Mouse (Mus musculus): ENCODE measurements at regions not wholly inside any gene's neighbourhood (a gene's known extent, or its start where the extent isn't known, plus 50 kb on each side); places are given as distances from the start of the nearest gene placed in this dataset.
"Not testable (repeated sequence)": the region's sequence is repeated elsewhere in the genome, so short reads cannot be mapped to it uniquely, and the experiment has no call there.

DNA sequence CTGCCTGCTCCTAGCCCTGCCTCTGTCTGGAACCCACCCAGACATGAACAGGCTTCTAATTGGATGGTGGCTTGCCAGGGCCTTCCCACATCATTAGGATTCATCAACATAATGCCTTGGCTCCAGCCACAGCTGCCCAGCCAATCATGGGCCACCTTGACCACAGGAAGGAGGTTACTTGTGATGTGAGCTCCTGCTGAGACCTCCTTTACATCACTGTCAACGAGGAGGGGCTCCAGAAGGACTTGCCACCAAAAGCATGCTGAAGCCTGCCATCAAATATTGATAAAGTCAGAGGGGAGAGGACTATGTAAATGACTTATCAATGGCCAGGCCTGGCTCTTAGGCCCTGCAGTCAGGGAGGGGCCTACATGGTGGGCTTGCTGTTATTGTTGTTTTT, 175.6 kb downstream of the Map1s start:
- ATAC-seq; H3K36me3 ChIP-seq (ENCODE audit: control insufficient read depth, insufficient read depth, low read length): not testable (repeated sequence)

DNA sequence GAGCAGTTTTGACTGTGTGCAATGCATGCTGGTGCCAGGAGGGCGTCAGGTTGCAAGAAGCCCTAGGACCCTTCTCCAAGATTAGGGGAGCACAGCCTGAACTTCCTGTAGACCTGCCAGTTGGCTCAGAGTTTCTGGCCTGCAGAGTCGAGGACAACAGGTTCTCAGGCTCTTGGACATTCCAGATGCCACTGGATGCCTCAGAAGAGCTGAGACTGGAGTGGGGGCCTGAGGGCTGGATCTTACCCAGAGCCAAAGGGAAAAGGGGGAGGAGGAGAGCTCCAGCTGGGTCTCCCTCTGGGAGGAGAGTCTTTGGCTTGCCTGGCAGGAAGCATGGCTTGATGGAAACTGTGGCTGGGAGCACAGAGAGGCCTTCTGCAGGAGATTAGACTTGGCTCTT, 145.4 kb upstream of the Myo9b start:
- H3K4me3 ChIP-seq (ENCODE audit: low read depth, low read length); H3K4me1 ChIP-seq (ENCODE audit: control insufficient read depth, insufficient read depth, low read length); DNase-seq (ENCODE audit: low spot score); H3K36me3 ChIP-seq (ENCODE audit: control insufficient read depth, insufficient read depth, low read length); H3K27ac ChIP-seq (ENCODE audit: low read depth, low read length); H3K27me3 ChIP-seq (replicated peaks; ENCODE audit: control insufficient read depth, insufficient read depth, low read length); ATAC-seq; H3K4me2 ChIP-seq (ENCODE audit: low read length); H3K9ac ChIP-seq (ENCODE audit: low read length); H3K9me3 ChIP-seq (replicated peaks; ENCODE audit: control insufficient read depth, low read length): not testable (repeated sequence)
- WGBS: 38% methylated on average over 1 of the region's 2 CpGs

More for the DNA sequence above, 175.6 kb downstream of the Map1s start:
- H3K4me1 ChIP-seq (ENCODE audit: control insufficient read depth, insufficient read depth, low read length); H3K27ac ChIP-seq (ENCODE audit: low read depth, low read length); H3K9ac ChIP-seq (ENCODE audit: low read length); H3K4me2 ChIP-seq (ENCODE audit: low read length); H3K4me3 ChIP-seq (ENCODE audit: low read depth, low read length); H3K9me3 ChIP-seq (replicated peaks; ENCODE audit: control insufficient read depth, low read length); H3K27me3 ChIP-seq (replicated peaks; ENCODE audit: control insufficient read depth, insufficient read depth, low read length): not testable (repeated sequence)
- 0% methylated on average over 1 of the region's 1 CpGs for WGBS
- DNase-seq (ENCODE audit: low spot score): peak; percentile 0

- no peaks in the 10 kb centered on the region for H3K9me3 ChIP-seq (replicated peaks; ENCODE audit: control insufficient read depth, low read length)
- H3K4me2 ChIP-seq (ENCODE audit: low read length): no peak overlapping the region
- no peak overlapping the region for H3K9ac ChIP-seq (ENCODE audit: low read length)
- H3K27me3 ChIP-seq (replicated peaks; ENCODE audit: control insufficient read depth, insufficient read depth, low read length): no peaks in the 10 kb centered on the region
- no peaks in the 10 kb centered on the region for H3K4me1 ChIP-seq (ENCODE audit: control insufficient read depth, insufficient read depth, low read length)
- H3K36me3 ChIP-seq (ENCODE audit: control insufficient read depth, insufficient read depth, low read length): no peaks in the 10 kb centered on the region
- no peak overlapping the region for H3K27ac ChIP-seq (ENCODE audit: low read depth, low read length)
- DNase-seq (ENCODE audit: low spot score) (no peak), ATAC-seq (no peak)
- H3K4me3 ChIP-seq (ENCODE audit: low read depth, low read length): no peak overlapping the region
- 67% methylated on average over 4 of the region's 4 CpGs for WGBS
These were observed 141.9 kb upstream of the Myo9b start for GRCm38 (mm10) chr8:71130411-71131261.

DNA sequence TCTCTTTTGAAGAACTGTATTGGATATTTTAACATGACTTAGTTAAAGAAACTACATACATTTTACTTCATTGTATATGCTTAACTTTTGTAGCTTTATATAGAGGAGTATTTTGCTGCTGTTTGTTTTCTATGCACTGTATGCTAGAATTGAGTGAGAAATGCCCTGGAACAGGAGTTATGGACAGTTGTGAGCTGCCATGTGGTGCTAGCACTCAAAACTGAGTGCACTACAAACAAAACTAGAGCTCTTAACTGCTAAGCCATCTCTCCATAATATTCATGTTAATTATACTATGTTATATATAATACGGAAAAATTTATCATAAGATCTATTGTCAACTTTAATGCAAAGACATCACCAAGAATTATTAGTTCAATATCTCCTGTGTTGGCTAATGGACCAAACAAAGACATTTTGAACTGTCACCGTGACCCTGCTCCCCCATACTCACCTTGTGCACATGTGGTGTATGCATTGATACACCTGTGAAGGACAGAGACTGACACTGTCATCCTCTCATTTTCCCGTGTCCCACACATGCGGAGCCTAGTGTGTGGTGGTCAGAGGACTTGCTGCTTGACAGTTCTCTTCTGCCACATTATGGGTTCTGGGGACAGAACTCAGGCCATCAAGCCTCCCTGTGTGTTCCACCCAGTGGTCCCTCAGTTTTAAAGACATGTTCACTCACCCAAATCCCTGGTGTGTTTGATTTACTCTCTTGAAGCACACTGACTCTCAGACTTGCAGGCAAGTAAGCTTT, 141.0 kb upstream of the Myo9b start:
- no peaks in the 10 kb centered on the region for H3K9me3 ChIP-seq (replicated peaks; ENCODE audit: control insufficient read depth, low read length)
- no peak overlapping the region for H3K27ac ChIP-seq (ENCODE audit: low read depth, low read length)
- H3K4me2 ChIP-seq (ENCODE audit: low read length): no peak overlapping the region
- H3K4me1 ChIP-seq (ENCODE audit: control insufficient read depth, insufficient read depth, low read length): no peaks in the 10 kb centered on the region
- H3K4me3 ChIP-seq (ENCODE audit: low read depth, low read length): no peak overlapping the region
- ATAC-seq (0 out of 2 replicates have a peak, but pooled peaks have one; percentile 18), DNase-seq (ENCODE audit: low spot score) (no peak)
- H3K36me3 ChIP-seq (ENCODE audit: control insufficient read depth, insufficient read depth, low read length): no peaks in the 10 kb centered on the region
- 93% methylated on average over 4 of the region's 4 CpGs for WGBS
- no peaks in the 10 kb centered on the region for H3K27me3 ChIP-seq (replicated peaks; ENCODE audit: control insufficient read depth, insufficient read depth, low read length)
- no peak overlapping the region for H3K9ac ChIP-seq (ENCODE audit: low read length)

DNA sequence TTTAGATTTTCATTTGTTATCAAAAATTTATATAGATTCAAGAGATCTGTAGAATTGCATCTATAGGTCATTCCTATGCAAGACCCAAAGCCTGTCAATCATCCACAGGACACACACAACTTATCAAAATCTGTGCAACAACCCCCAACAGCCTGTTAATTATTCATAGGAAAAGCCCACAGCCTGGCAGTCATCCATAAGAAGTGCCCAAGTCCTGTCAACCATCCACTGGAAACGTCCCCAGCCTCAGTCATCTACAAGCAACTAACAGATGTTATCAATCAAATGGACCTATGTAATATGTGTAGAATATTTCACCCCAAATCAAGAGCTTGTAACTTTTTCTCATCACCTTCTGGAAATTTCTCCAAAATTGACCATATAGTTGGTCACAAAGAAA, 139.6 kb upstream of the Myo9b start:
- not testable (repeated sequence) for H3K4me2 ChIP-seq (ENCODE audit: low read length); H3K9ac ChIP-seq (ENCODE audit: low read length); ATAC-seq; H3K27me3 ChIP-seq (replicated peaks; ENCODE audit: control insufficient read depth, insufficient read depth, low read length); H3K27ac ChIP-seq (ENCODE audit: low read depth, low read length); H3K36me3 ChIP-seq (ENCODE audit: control insufficient read depth, insufficient read depth, low read length); H3K4me1 ChIP-seq (ENCODE audit: control insufficient read depth, insufficient read depth, low read length); H3K9me3 ChIP-seq (replicated peaks; ENCODE audit: control insufficient read depth, low read length); H3K4me3 ChIP-seq (ENCODE audit: low read depth, low read length)
- peak; percentile 25 for DNase-seq (ENCODE audit: low spot score)
- 68% methylated on average over 1 of the region's 1 CpGs for WGBS

- H3K36me3 ChIP-seq (ENCODE audit: control insufficient read depth, insufficient read depth, low read length); ATAC-seq; H3K9ac ChIP-seq (ENCODE audit: low read length); H3K27ac ChIP-seq (ENCODE audit: low read depth, low read length); H3K27me3 ChIP-seq (replicated peaks; ENCODE audit: control insufficient read depth, insufficient read depth, low read length); H3K4me2 ChIP-seq (ENCODE audit: low read length); H3K4me1 ChIP-seq (ENCODE audit: control insufficient read depth, insufficient read depth, low read length); DNase-seq (ENCODE audit: low spot score); H3K4me3 ChIP-seq (ENCODE audit: low read depth, low read length); H3K9me3 ChIP-seq (replicated peaks; ENCODE audit: control insufficient read depth, low read length): not testable (repeated sequence)
- 100% methylated on average over 1 of the region's 3 CpGs for WGBS
These were observed 135.4 kb upstream of the Myo9b start for GRCm38 (mm10) chr8:71137131-71137530.

GRCm38 (mm10) chr8:71142373-71142973, 130.0 kb upstream of the Myo9b start:
- not testable (repeated sequence) for H3K27ac ChIP-seq (ENCODE audit: low read depth, low read length); ATAC-seq; H3K9ac ChIP-seq (ENCODE audit: low read length); DNase-seq (ENCODE audit: low spot score); H3K4me3 ChIP-seq (ENCODE audit: low read depth, low read length); H3K4me2 ChIP-seq (ENCODE audit: low read length); H3K36me3 ChIP-seq (ENCODE audit: control insufficient read depth, insufficient read depth, low read length); H3K4me1 ChIP-seq (ENCODE audit: control insufficient read depth, insufficient read depth, low read length); H3K27me3 ChIP-seq (replicated peaks; ENCODE audit: control insufficient read depth, insufficient read depth, low read length); H3K9me3 ChIP-seq (replicated peaks; ENCODE audit: control insufficient read depth, low read length)
- 66% methylated on average over 3 of the region's 3 CpGs for WGBS

- not testable (repeated sequence) for DNase-seq (ENCODE audit: low spot score); H3K36me3 ChIP-seq (ENCODE audit: control insufficient read depth, insufficient read depth, low read length); H3K9ac ChIP-seq (ENCODE audit: low read length); H3K27me3 ChIP-seq (replicated peaks; ENCODE audit: control insufficient read depth, insufficient read depth, low read length); H3K27ac ChIP-seq (ENCODE audit: low read depth, low read length); ATAC-seq; H3K9me3 ChIP-seq (replicated peaks; ENCODE audit: control insufficient read depth, low read length); H3K4me3 ChIP-seq (ENCODE audit: low read depth, low read length); H3K4me1 ChIP-seq (ENCODE audit: control insufficient read depth, insufficient read depth, low read length); H3K4me2 ChIP-seq (ENCODE audit: low read length)
- 65% methylated on average over 3 of the region's 3 CpGs for WGBS
These were observed 100.9 kb upstream of the Myo9b start for GRCm38 (mm10) chr8:71171478-71172210.
